Mouse (Mus musculus) liver, embryonic 11.5 days (tissue): ENCODE measurements at regions not wholly inside any gene's neighbourhood (a gene's known extent, or its start where the extent isn't known, plus 50 kb on each side); places are given as distances from the start of the nearest gene placed in this dataset.
"Not testable (repeated sequence)": the region's sequence is repeated elsewhere in the genome, so short reads cannot be mapped to it uniquely, and the experiment has no call there.

Source experiments
- ATAC-seq: fragments of 200-750 bp; cut with Nextera tagmentation; replicated peaks from 2 replicates; pipeline ENCODE4 v1.8.0; 2017; ENCODE audit warnings: moderate number of reproducible peaks, mild to moderate bottlenecking, moderate TSS enrichment, moderate library complexity; ENCODE audit not compliant: low FRiP score
- DNase-seq: peaks from one replicate; pipeline ENCODE4 v3.0.0-alpha.2; 2017; ENCODE audit warnings: low spot score
- H3K27ac ChIP-seq: fragments of 300-500 bp; sonication (generic); 2 replicates; pipeline ENCODE4 v1.5.1; 2014; ENCODE audit warnings: mild to moderate bottlenecking, low read depth, low read length, control low read depth
- H3K27me3 ChIP-seq: fragments of 300-500 bp; sonication (generic); replicated peaks from 2 replicates; pipeline ENCODE4 v1.6.1; 2014; ENCODE audit warnings: low read length, mixed read lengths; ENCODE audit not compliant: control insufficient read depth, insufficient read depth
- H3K36me3 ChIP-seq: fragments of 300-500 bp; sonication (generic); 2 replicates; pipeline ENCODE4 v1.6.1; 2014; ENCODE audit warnings: mild to moderate bottlenecking, low read length, moderate library complexity, mixed read lengths; ENCODE audit not compliant: control insufficient read depth, insufficient read depth
- H3K4me1 ChIP-seq: fragments of 300-500 bp; sonication (generic); replicated peaks from 2 replicates; pipeline ENCODE4 v1.6.1; 2014; ENCODE audit warnings: low read length, mixed read lengths; ENCODE audit not compliant: control insufficient read depth, insufficient read depth
- H3K4me2 ChIP-seq: fragments of 300-500 bp; sonication (generic); 2 replicates; pipeline ENCODE4 v1.6.1; 2014; ENCODE audit warnings: mild to moderate bottlenecking, control low read depth, moderate library complexity
- H3K4me3 ChIP-seq: fragments of 300-500 bp; sonication (generic); 2 replicates; pipeline ENCODE4 v1.5.1; 2014; ENCODE audit warnings: low read depth, low read length, control low read depth
- H3K9ac ChIP-seq: fragments of 300-500 bp; sonication (generic); 2 replicates; pipeline ENCODE4 v1.6.1; 2014; ENCODE audit warnings: low read depth, low read length, control low read depth
- H3K9me3 ChIP-seq: fragments of 300-500 bp; sonication (generic); 2 replicates; pipeline ENCODE4 v1.6.1; 2016; ENCODE audit warnings: low read length, inconsistent platforms, mixed read lengths; ENCODE audit not compliant: control insufficient read depth
- WGBS: fragments of 180-500 bp; shearing (Covaris S2); extraction: QIAGEN DNeasy Blood & Tissue Kit; methylation state at CpG from one replicate; pipeline ENCODE4 v1.1.7; 2014; 5-methylcytosine and 5-hydroxymethylcytosine counted together

GRCm38 (mm10) chr9:91091421-91092050 lies 270.7 kb upstream of the Zic4 start:
- Histone ChIP-seq H3K36me3 (no peaks in the 10 kb centered on the region), H3K4me3 (no peak overlapping the region), H3K9me3 (no peaks in the 10 kb centered on the region), H3K27me3 (no peaks in the 10 kb centered on the region), H3K27ac (no peak overlapping the region), H3K4me2 (no peak overlapping the region), H3K9ac (no peak overlapping the region), H3K4me1 (no peaks in the 10 kb centered on the region)
- 92% methylated on average over 1 of the region's 1 CpGs for WGBS
- DNase-seq (no peak), ATAC-seq (no peak)

GRCm38 (mm10) chr9:91101614-91102407 lies 260.4 kb upstream of the Zic4 start:
- Histone ChIP-seq H3K27ac (no peak overlapping the region), H3K9ac (no peak overlapping the region), H3K36me3 (no peaks in the 10 kb centered on the region), H3K9me3 (no peaks in the 10 kb centered on the region), H3K4me3 (no peak overlapping the region), H3K4me2 (no peak overlapping the region), H3K27me3 (no peaks in the 10 kb centered on the region), H3K4me1 (no peaks in the 10 kb centered on the region)
- ATAC-seq (no peak), DNase-seq (no peak)
- WGBS = 40% methylated on average over 1 of the region's 1 CpGs

DNA sequence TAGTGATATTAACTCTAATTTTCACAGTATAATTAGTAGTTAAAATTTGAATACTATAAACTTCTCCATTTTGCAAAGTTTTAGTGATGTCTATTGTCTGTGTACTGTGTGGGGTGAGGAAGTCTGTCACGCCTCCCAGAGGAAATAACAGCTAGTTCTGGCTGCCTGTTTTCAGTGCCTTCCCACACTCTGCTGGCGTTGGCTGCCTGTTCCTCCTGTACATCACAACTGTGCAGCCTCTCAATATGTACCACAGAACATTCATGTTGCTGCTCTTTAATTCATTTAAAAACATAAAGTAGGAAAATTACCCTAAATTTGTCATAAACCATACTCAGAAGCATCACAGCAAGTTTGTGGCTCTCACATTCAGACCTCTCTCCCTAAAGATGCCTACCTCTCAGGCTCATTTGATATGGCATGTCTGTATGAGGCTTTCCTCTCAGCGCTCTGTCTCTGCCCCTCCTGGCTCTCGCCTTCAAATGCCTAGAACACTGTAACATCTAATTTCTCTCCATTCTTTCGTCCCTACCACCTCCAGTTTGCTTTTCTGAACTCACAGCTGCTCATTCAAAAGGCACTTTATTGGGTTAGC lies 239.7 kb upstream of the Zic4 start:
- no peaks in the 10 kb centered on the region for H3K27me3 ChIP-seq
- no peak overlapping the region for H3K4me2 ChIP-seq
- DNase-seq = no peak
- no peak overlapping the region for H3K4me3 ChIP-seq
- no peaks in the 10 kb centered on the region for H3K36me3 ChIP-seq
- H3K9ac ChIP-seq = no peak overlapping the region
- H3K9me3 ChIP-seq = no peaks in the 10 kb centered on the region
- H3K27ac ChIP-seq = no peak overlapping the region
- 62% methylated on average over 5 of the region's 5 CpGs for WGBS
- no peaks in the 10 kb centered on the region for H3K4me1 ChIP-seq
- no peak for ATAC-seq

DNA sequence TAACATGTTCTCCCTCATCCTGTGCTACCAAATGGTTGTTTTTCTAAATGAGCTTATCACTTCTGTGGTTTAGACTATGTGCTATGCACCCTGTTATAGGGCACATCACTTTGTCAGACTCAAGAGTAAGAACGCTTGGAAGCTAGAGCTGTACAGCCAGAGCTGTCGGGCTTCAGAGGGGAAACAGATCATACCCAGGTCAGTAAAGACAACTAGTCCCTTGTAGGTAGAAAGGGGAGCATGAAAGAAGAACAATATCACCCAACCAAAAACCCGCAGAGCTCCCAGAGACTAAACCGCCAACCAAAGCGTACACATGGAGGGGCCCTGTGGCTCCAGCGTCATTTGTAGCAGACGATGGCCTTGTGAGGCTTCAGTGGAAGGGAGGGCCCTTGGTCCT lies 239.0 kb upstream of the Zic4 start:
- ATAC-seq = no peak
- H3K9me3 ChIP-seq = no peaks in the 10 kb centered on the region

DNA sequence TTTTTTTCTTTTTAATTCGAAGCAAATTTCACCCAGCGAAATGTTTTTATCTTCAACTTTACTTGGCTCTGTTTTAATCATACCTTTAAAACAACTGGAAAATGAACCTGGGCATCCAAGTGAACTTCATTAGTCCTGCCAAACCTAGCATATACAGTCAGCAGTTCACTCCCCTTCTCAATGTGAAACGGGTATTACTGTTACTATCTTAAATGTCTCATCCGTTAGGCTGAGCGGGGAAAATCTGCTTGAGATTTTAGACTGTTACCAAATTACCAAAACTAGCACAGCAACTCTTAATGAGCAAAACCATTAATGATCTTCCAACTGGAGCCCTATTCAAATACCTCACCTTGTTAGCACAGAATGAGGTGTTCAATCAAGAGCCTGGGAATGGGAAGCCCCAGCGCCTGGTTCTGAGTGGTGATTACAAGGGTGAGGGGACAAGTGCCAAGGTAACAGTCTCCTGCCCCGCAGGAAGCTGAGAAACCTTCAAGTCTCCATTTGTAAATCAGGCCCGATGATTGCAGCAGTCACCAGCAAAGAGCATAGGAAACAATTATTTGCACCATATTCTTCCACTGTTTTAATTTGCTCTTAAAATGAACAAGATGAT lies 235.5 kb upstream of the Zic4 start:
- Histone ChIP-seq H3K27ac (no peak overlapping the region), H3K27me3 (no peaks in the 10 kb centered on the region), H3K4me2 (no peak overlapping the region), H3K4me1 (no peaks in the 10 kb centered on the region), H3K4me3 (no peak overlapping the region), H3K9me3 (no peaks in the 10 kb centered on the region), H3K9ac (no peak overlapping the region), H3K36me3 (no peaks in the 10 kb centered on the region)
- WGBS = 57% methylated on average over 8 of the region's 8 CpGs
- no peak for ATAC-seq
- DNase-seq = no peak

More for the DNA sequence above, 239.0 kb upstream of the Zic4 start:
- no peaks in the 10 kb centered on the region for H3K36me3 ChIP-seq
- H3K4me2 ChIP-seq = no peak overlapping the region
- H3K9ac ChIP-seq = no peak overlapping the region
- H3K27ac ChIP-seq = no peak overlapping the region
- H3K4me3 ChIP-seq = no peak overlapping the region
- DNase-seq = no peak
- WGBS = 80% methylated on average over 7 of the region's 7 CpGs
- H3K27me3 ChIP-seq = no peaks in the 10 kb centered on the region
- no peaks in the 10 kb centered on the region for H3K4me1 ChIP-seq

GRCm38 (mm10) chr9:91128491-91128890 lies 233.7 kb upstream of the Zic4 start:
- not testable (repeated sequence) for DNase-seq, H3K4me2 ChIP-seq, H3K4me1 ChIP-seq, H3K4me3 ChIP-seq, H3K9me3 ChIP-seq, H3K9ac ChIP-seq, H3K36me3 ChIP-seq, H3K27ac ChIP-seq, ATAC-seq, H3K27me3 ChIP-seq
- WGBS = 46% methylated on average over 2 of the region's 2 CpGs

DNA sequence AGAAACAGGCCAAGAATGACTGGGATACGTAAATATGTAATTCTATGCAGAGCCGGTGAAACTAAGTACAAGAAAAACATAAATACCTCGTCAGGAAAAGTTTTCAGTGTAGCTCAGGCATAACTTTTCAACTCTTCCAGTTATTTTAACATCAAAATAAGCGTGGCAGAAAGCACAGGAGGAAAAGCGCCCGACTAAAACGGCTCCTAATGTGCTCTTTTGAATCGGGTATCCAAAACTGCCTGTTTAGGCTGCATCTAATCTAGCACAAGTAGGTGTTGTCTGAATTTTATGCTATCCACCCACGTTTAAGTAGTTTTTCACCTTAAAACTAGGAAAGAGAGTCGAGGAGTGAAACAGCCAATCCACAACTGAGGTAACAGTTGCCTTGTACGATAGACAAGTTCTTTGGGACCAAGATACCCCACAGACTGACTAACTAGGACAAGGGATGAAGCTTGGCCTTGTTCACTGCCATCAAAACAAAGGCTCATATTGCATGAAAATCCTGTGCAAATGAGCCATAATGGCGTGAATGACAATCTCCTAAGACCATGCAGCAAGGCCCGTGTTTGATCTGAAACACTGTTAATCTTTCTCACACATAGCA lies 232.0 kb upstream of the Zic4 start:
- Histone ChIP-seq H3K4me1 (no peaks in the 10 kb centered on the region), H3K27ac (no peak overlapping the region), H3K9me3 (no peaks in the 10 kb centered on the region), H3K36me3 (no peaks in the 10 kb centered on the region), H3K9ac (no peak overlapping the region), H3K4me2 (no peak overlapping the region), H3K27me3 (no peaks in the 10 kb centered on the region), H3K4me3 (no peak overlapping the region)
- WGBS = 80% methylated on average over 13 of the region's 13 CpGs
- no peak for DNase-seq
- ATAC-seq = no peak

DNA sequence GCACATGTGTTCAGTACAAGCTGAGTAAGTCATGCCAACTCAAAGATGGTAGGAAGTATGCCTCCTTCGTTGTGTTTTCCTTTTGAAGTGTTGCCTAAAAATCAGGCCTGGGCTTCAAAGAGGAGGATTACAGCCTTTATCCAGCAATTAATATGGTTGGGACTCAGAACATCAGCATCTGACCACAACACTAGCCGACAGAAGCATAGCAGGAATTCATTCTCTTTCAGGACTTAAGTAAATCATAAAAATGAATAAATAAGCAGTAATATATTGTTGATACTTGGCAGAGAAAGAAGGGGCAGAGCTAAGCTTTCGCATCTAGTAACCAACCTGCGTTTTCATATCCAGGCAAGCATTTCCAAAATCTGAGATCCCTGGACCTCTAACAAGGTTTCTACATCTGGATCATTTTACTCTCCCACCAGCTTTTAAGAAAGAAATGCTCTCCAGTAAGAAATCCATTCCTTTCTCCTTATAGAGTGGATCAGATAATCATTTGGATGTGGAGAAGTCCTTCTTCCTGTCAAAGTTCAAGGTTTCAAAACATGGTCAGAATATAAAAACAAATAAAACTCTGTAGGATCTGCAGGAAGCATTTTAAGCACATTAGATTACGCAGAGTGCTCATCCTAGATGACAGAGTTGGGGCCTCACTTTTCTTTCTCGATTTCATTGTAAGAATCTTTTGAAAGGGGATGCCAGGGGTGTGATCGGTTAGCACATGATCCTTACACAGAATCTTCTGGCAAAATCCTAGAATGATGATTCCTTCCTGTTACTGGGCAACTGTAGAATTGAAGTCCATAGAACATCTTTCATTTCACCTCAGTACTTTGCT lies 230.6 kb upstream of the Zic4 start:
- no peaks in the 10 kb centered on the region for H3K9me3 ChIP-seq
- no peak overlapping the region for H3K4me3 ChIP-seq
- 83% methylated on average over 7 of the region's 7 CpGs for WGBS
- H3K9ac ChIP-seq = no peak overlapping the region
- no peak overlapping the region for H3K4me2 ChIP-seq
- no peaks in the 10 kb centered on the region for H3K27me3 ChIP-seq
- no peaks in the 10 kb centered on the region for H3K4me1 ChIP-seq
- DNase-seq (no peak), ATAC-seq (no peak)
- H3K27ac ChIP-seq = no peak overlapping the region
- H3K36me3 ChIP-seq = no peaks in the 10 kb centered on the region
